Mouse (Mus musculus) MEL-GATA-1-ER (cell line): ENCODE results near the gene Tbc1d7.

ENCODE experiments used
- DNase-seq: peaks from one replicate; pipeline ENCODE4 v3.0.0-alpha.2; 2012; ENCODE audit warnings: low read depth; ENCODE audit errors: extremely low read depth

Gene Tbc1d7

DNA sequence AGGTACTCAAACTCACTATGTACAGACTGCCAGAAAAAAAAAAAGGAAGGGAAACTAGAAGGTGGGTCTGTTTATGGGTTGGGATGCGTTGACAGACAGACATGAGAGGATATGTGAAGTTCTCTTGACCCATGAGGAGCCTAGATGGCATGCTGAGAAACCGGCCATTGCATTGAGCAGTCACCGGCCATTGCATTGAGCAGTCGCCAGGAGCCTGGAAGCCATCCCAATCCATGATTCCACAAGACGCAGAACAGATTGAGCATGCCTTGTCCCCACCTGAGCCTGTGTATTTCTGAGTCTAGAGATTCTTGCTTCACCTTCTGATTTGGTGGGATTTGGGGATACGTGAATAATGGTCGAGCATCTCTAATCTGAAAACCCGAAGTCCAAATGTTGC lies 22.6 kb upstream of the Tbc1d7 start:
- DNase-seq = no peak

DNA sequence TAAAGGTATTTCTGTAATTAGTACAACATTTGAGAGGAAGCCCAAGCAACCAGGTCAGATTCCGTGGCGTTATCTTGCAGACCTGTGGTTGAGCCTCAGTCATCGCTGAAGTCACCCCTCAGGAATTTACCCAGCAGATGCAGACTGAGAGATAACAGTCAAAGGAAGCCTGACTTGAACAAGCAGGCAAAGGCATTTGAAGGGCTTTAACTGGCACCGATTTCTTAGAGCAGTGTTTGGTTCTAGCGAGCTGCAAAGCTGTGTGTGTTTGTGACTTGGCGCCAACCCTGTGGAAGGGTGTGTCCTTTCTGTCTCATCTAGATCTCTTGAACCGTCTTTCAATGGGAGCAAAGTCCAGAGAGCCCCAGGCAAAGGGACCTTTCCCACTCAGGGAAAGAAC lies 22.0 kb upstream of the Tbc1d7 start:
- peak; percentile 98 for DNase-seq

DNA sequence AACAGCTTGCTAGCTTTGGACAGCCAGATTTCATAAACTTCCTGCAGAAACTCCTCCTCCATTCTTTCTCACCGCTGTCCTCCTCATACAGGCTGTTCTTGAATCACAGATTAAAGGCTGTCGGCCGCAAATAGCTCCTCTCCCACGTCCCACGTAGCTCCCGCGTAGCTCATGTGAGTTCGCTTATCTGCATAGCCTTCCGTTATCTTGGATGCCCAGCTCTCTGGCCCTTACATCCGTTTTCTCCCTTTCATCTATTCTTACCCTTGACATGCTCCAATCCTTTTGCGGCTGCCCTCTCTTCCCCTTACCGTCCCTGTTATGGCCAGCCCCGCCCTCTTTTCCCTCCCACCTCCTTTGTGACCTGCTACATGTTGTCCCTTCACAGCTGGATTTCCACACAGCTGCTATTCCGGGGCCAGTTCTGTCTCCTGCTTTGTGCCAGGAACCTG lies 20.5 kb upstream of the Tbc1d7 start:
- DNase-seq = peak; percentile 89

DNA sequence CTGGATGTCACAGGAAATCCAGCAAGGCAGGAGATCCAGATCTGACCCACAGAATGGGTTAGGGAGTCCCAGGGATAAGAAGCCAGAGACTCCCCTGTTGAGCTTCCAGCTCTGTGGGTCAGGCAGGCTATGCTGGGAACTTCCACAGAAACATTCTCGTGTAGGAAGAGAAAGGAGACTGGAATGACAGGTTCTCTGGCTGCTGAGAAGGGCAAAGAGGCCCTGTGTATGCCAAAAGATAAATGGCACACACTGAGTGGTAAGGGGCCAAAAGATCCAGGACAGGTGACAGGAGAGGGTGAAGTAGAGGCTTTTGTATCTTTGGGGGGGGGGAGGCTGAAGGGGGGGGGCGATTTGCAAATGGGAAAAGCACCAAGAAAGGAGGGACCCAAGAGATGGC lies 20.0 kb upstream of the Tbc1d7 start:
- no peak for DNase-seq

DNA sequence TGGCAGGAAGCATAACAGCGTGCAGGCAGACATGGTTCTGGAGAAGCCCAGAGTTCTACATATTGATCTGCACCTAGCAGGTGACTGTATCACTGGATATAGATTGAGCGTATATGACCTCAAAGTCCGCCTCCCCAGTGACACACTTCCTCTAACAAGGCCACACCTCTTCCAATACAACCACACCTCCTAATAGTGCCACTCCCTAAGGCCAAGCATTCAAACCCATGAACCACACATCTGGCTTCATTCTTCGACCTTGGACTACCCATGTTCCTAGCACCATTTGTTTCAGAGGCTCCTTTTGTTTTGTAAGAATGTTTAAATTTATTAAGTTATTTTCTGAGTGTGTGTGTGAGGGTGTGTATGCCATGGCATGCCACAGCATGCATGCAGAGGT lies 16.4 kb upstream of the Tbc1d7 start:
- no peak for DNase-seq

DNA sequence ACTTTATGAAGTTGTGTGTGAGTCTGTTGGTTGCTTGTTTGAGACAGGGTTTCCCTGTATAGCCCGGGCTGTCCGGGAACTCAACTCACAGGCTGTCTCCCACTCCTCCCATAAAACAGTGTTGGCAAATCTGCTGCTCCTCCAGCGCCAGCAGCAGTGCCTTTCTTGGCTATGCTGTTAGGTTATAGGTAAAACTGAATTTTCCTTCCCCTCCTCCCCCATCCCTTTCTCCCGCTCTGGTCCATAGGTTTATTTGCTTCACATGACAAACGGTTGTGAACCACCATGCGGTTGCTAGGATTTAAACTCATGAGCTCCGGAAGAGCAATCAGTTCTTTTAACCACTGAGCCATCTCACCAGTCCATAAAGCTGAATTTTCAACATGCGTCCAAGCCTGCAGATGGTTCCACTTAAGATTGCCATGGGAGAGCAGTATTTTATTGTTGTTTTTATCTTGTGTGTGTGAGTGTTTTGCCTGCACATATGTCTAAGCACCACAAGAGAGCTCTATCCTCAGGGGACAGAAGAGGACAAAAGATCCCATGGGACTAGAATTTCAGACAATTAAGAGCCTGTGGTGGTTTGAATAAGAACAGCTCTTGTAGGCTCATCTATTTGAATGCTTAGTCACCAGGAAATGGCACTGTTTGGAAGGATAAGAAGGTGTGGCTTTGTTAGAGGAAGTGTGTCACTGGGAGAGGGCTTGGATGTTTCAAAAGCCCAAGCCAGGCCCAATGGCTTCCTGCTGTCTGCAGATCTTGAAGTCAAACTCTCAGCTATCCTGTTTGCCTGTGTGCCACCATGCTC lies 12.2 kb upstream of the Tbc1d7 start:
- DNase-seq = no peak

DNA sequence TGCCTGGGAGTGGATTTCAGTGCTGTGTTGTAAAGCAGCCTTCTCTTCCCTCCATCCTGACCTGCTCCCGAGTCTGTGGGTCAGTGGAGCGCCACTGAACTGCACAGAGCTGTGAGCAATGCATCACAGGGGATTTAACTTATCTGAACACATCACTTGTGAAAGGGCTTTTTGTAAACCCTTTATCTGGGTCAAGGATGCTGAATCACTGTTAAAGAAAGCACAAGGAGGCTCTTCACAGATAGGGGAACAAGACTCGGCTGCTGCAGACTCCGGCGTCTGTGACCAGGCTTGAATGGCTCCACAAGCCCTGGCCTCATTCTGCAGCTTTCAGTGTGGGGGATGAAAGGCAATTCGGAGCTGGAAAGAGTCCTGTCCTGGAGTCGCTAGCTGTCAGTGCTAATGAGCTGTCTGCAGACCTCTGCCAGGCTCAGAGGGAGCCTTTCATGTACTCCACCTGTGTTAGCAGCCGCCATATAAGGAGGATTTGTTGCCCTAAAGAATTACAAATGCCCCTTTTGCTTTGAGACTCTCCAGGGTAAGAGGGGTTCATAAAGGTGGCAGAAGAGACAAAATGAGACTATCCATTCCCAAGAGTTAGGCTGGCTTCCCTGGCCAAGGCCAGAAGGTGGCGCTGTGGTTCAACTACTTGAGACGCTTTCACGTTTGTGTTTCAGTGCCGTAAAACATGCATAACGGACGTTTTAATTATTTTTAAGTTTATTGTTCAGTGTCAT lies 11.3 kb upstream of the Tbc1d7 start:
- DNase-seq = no peak

DNA sequence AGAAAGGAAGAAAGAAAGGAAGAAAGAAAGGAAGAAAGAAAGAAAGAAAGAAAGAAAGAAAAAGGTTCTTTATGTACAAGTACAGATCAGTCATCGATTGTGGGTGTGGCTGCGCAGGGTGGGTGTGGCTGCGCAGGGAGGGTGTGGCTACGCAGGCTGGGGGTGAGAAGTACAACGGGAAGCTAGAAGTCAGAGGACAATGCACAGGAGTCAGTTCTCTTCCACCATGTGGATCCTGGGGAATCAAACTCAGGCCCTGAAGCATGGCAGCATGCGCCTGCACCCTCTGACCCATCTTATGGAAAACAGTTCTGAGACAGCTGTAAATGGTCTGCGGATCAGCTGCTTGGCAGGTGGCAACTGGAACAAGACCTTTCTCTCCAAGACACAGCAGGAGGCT lies 9.8 kb upstream of the Tbc1d7 start:
- DNase-seq = no peak

DNA sequence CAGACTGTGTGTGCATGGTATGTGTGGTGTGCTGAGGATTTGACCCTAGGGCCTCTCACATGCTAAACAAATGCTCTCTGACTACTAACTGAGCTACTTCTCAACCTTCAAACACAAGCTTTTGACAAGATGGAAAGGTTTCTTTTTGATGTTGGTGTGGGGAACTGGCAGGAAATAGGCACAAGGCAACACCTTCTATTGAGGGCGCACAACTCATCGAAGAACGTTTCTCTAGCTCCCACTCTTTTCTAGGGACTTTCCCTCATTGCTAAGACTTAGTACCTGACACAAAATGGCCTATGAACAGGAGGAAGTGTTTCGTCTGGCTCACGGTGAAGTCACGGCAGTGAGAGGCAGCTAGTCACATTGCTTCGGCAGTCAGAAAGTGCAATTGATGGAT lies 6.0 kb upstream of the Tbc1d7 start:
- no peak for DNase-seq

DNA sequence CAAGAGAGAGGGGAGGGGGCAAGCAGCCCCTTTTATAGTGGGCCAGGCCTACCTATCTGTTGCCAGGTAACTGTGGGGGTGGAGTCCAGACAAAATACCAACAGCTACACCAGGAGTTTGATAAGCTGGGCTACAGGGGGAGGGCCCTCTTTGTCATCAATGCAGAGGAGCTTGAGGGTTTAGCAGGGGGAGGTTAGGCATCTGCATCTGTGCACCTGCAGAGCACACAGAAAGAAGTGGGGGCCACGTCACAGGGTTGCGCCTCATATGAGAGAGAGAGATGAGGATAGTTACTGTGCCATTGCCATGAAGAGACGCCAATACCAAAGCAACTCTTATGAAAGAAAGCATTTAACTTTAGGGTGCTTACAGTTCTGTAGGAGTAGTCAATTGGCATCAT lies 5.4 kb upstream of the Tbc1d7 start:
- DNase-seq = no peak

DNA sequence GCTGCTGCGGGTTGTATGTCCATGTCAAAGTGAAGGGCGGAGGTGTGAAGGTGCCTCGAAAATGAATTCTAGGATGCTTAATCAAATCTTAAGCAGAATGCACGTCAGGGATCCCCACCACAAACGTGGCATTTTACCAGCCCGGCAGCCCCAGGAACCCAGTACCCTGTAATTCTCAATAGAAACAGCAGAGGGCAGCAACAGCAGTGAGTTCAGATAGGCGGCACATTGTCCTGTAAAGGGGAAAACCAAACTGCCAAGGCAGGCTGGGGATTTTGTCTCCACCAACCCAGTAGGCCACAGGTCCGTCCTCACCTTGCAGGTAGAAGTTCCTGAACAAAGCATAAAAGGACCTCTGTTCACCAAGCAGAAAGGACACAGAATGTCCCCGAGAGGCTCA lies 2.0 kb upstream of the Tbc1d7 start:
- DNase-seq = peak; percentile 61

DNA sequence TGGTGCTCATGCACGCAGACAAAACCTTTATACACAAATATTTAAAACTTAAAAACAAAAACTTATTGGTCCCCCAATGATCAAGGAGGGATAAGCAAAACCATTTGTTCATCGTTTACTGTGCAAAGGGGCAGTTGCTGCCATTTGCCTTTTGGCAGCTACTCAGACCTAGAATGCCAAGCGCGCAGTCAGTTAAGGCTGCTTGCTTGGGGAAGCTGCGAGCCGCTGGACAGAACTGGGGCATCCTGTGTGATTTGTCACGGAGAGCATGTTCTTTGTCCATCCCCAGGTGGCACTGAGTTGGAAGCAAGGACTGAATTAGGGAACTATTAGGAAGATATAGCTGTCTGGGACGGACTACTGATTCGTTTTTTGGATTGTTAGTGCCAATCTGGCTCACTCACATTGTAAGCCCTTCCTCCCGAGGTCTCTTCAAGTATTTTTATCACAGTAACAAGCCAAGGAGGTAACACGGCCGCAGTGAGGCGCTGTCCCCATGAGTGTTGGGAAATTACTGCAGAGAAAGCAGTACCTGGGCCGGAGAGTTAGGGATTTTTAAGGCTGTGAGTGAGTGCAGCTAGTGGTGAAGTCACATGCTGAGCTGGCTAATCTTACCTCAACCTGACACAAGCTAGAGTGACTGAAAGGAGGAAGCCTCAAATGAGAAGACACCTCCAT lies 874 bp upstream of the Tbc1d7 start:
- peak; percentile 82 for DNase-seq

DNA sequence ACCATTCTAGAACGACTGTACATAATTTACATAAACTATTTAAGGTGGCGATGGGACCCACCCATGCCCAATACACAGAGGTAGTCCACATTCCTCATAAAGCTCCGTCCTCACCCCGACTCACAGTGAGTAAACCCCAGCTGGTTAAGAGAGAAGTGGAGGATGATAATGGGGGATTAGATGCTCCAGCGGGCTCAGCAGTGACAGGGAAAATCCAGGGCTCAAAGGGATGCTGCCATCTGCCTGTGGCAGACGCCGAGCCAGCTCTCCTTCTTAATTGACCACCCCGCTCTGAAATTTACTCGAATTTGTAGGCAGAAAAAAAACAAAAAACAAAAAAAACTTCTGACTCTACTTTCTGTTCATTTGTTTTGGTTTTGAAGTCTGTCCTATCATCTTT lies 3.6 kb downstream of the Tbc1d7 start:
- no peak for DNase-seq

DNA sequence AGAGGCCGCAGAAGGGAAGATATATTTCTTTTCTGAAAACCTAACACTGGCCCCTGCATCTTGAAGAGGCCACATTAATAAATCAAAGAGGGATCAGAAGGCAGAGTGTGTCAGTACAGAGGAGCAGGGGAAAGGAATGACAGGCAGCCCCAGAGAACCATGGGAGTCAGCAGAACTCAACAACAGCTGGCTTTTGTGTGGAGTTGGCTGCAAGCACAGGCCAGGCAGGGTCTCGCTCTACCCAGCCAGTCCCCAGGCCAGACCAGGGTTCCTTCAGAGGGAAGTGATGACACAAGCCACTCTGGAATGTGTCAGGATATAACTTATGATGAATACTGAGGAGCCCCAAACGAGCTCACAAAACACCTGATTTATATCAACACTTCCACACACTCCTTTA lies 11.9 kb downstream of the Tbc1d7 start:
- DNase-seq = no peak

DNA sequence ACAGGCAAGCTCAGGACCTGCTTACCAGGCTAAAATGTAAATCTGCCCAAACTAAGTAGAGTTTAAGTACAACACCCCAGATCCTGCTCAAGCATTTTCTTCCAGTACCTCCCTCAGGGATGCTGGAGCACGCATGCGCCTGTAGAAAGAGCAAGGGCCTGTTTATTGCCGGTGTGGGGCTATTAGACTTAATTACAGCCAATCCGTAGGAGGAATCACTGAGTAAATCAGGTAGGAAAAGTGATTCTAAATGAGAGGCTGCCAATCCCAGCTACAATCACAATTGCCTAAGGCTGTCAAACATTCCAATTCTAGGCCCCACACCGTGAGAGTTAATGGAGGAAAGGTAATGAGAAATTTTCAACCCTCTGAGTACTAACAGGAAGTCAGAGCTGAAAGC lies 13.0 kb downstream of the Tbc1d7 start:
- no peak for DNase-seq

DNA sequence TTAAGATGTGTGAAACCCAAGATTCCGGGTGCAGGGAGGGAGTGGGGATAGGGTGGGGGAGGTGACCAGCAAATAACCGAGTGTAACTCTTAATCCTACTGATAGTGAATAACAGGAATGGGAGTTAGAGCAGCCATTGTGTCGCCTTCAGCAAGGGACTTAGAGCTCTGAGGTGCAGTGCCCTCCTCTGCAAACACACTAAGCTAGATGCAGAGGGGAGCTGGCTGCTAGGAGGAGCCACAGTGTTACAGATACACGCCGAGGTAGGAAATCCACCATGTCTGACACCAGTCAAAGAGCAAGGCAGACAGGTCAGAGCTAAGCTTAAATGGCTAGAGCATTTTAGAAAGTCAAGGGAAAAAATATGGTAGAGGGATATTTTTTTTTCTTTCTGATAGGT lies 13.9 kb downstream of the Tbc1d7 start:
- no peak for DNase-seq

DNA sequence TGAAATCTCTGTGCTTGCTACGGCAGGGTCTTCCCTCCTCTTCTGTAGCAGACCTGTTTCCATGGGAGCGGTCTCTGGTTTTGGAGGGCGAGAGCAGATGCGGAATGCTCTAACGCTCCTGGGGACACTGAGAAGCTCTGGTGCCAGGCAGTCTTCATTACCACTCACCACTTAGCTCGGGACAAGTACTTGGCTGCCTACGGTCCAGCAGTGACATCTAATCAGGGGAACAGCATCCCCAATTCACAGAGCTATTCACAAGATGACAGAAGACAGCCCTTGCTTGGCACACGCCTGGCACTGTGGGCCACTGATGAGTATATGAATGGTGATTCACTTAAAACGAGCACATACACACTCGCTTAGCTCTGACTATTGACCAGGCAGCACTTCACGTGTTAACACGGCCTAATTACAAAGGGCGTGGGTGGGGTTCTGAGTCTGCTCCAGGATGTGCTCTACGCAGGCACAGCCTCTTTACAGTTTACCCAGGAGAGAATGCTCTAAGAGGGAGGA lies 19.2 kb downstream of the Tbc1d7 start:
- DNase-seq = no peak

DNA sequence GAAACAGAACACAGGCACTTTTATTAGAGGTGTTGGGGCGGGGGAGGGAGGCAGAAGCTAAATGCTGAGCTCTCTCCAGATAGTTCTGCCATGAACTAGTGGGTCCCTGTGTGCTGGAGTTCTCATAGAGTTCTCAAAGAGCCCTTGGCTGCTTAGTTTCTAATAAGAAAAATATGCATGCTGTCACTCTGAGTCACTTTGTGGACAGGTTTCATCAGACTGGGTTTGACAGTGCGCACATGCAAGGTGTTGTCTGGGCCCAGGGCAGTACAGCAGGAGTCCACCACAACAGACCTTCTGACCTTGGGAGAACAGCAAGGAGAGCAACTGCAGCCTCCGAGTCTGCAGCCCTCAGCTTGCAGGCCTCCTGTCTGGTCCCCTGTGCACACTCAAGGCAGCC lies 21.6 kb downstream of the Tbc1d7 start:
- no peak for DNase-seq

DNA sequence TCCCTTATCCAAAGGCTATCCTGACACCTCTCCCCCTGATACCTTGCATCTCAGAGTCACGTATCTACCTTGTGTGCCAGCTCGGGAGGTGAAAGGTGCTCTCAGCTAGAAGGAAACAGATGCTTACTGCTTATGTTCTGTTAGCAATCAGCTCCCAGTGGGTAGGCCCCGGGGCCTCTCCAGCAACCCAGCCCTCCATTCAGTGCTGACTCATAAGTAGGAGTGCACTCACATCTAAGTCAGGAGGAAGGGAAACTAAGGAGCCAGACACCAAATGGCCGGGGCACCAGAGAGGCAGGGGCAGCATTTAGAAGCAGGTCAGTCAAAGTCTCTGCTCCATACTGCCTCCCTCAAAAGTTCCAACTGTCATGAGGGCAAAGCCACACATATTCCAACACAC lies 22.6 kb downstream of the Tbc1d7 start:
- DNase-seq = no peak

DNA sequence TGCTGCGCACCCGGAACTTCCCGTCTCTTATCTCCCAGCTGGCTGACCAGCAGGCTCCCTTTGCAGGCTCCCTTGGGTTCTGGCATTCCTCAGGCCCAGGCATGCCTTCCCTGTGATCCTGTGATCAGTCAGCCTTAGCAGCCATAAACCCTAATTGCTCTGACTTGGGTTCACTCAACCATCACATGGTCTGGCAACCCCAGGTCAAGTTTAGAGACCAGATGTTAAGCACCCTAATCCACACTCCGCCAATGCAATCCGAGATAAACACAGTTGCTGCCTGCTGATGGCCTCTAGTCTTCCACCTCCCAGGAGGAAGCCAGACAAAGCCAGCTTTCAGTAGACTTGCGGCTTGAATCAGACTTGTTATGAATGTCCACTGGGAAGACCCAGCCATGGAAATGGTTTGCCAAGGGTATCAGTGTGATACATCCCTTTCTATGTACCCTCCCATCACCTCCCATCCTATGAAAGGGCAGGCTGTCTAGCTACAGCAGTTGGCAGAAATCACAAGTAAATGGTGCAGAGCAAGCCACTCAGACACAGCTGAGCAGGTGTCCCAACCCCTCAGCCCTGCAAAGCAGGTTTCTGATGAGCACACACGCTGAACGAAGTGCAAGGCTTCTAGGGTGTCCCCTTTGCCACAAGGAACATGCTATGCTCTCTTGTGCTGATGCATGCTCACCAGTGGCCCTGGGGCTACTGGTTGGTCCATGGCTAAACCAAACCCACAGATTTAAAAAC lies 24.6 kb downstream of the Tbc1d7 start:
- no peak for DNase-seq

DNA sequence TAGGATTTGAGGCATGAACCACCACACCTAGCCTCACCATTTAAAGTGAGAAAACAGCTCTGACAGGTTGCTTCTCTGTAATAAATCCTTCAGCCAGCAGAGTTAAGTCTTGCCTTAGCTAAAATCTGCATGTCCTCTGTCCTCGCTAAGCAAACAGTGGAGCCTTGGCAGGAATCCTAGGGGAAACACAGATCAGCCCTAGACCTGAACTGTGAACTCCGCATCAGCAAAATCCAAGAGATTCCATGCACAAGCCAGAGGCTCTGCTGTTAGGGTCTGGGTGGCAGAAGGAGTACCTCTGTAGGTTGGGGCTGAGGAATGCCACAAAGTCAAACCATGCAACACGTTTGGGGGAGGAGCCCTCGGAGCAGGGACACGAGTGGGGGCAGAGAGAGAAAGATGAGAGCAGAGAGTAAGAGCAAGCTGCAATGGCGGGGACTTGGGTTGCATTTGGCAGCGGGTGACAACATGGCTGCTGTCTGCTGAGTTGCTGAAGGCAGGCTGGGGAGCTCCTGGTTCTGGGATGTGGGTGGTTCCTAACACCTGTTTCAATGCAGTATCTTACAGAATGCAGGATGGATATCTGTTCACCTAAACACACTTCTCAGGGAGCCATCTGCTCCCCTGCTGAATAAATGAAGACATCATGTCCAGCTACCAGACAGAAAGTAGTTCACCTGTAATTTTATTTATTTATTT lies 26.4 kb downstream of the Tbc1d7 start:
- no peak for DNase-seq
